Mouse (Mus musculus): Measurements from ENCODE around the gene Cox4i2. TPM values are rescaled to one million over a fixed set of nuclear protein-coding genes. Genes with fewer than 3 reads are reported as not detected.
A peak's percentile ranks its signal among the peaks of the same experiment; 100 is the strongest.

Cox4i2 gene
- total RNA-seq, 1 experiment from 2014 or later, result not detected

GRCm38 (mm10) chr2:152758351-152758750 is 4.4 kb downstream of the Cox4i2 start:
- ATAC-seq (replicated peaks in 1 of 2; ENCODE audit: insufficient read depth in 1 of 2, low FRiP score in 2 of 2, low TSS enrichment in 1 of 2, low read depth in 1 of 2, poor library complexity in 2 of 2, severe bottlenecking in 2 of 2), result no peak

DNA sequence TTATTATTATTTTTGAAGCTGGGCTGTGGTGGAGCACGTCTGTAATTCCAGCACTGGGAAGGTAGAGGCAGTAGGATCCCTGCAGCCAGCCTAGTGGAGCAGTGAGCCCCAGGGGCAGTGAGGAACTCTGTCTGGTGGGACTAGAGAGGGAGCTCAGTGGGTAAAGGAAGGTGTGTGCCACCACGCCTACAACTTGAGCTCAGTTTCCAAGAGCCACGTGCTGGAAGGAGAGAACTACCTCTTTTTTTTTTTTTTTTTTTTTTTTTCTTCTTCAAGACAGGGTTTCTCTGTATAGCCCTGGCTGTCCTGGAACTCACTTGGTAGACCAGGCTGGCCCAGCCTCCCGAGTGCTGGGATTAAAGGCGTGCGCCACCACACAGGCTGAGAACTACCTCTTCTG is 9.3 kb downstream of the Cox4i2 start:
- ATAC-seq (replicated peaks in 1 of 2; ENCODE audit: insufficient read depth in 1 of 2, low FRiP score in 2 of 2, low TSS enrichment in 1 of 2, low read depth in 1 of 2, poor library complexity in 2 of 2, severe bottlenecking in 2 of 2), result no peak

DNA sequence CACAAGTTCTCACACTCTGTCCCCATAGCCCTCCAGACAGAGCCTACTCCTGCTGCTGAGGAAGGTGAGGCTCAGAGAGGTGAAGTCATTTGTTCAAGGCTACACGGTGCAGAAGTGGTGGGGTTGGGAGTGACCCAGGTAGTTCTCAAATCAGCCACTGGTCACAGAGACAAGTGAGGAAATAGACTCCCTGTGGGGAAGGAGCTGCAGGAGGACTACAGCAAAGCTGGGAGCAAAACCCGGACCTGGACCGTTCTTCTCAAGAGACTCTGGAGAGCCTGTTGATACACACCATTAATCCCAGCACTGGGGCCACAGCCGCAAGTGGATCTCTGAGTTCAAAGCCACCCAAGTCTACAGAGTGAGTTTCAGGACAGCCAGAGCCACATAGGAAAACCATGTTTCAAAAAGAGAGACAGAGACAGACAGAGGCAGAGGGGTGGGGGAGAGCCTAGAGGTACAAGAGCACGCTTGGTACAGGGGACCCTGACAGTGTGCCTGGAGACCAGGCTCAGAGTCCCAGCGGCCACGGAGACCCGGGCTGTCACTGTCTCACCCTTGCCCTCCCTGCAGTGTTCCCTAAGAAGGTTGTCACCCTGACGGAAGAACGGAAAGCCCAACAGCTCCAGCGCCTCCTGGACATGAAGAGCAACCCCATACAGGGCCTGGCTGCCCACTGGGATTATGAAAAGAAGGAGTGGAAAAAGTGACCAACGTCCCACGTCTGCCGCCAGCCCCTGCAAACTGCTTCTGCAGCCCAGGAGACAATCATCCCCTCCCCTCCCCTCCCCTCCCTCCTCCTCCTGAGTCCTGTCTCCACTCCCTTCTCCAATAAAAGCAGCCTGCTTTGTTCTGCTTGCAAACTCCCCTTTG is 10.4 kb downstream of the Cox4i2 start:
- no peak for ATAC-seq (replicated peaks in 1 of 2; ENCODE audit: insufficient read depth in 1 of 2, low FRiP score in 2 of 2, low TSS enrichment in 1 of 2, low read depth in 1 of 2, poor library complexity in 2 of 2, severe bottlenecking in 2 of 2)

GRCm38 (mm10) chr2:152765045-152765674 is 11.2 kb downstream of the Cox4i2 start:
- no peak for ATAC-seq (replicated peaks in 1 of 2; ENCODE audit: insufficient read depth in 1 of 2, low FRiP score in 2 of 2, low TSS enrichment in 1 of 2, low read depth in 1 of 2, poor library complexity in 2 of 2, severe bottlenecking in 2 of 2)

GRCm38 (mm10) chr2:152766387-152767123 is 12.6 kb downstream of the Cox4i2 start:
- peak; percentile 76 to 86 for ATAC-seq (replicated peaks in 1 of 2; ENCODE audit: insufficient read depth in 1 of 2, low FRiP score in 2 of 2, low TSS enrichment in 1 of 2, low read depth in 1 of 2, poor library complexity in 2 of 2, severe bottlenecking in 2 of 2)

DNA sequence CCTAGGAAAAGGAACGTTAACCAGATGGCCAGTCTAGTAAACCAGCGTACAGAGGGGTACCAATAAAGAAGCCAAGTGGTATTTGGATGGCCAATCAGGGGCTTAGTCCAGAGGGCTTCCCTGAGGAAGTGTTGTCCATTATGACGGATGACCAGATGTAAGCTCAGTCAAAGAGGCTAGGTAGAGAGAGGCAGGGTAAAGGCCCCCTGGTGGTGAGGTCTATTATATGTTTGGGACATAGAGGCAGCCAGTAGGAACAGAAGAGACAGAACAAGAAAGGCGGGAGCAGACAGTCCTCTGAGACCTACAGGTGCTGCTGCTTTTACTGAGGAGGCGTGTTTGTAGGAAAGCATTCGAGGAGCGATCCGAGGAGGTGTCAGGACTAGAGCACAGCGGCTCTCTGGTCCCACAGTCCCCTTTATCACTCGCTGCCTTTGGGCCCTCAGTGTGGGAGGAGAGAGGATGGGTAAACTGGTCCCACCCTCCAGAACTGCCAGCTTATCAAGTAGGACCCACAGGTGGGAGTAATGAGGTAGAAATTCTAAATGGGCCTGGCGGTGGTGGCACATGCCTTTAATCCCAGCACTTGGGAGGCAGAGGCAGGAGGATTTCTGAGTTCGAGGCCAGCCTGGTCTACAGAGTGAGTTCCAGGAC is 13.8 kb downstream of the Cox4i2 start:
- ATAC-seq (replicated peaks in 1 of 2; ENCODE audit: insufficient read depth in 1 of 2, low FRiP score in 2 of 2, low TSS enrichment in 1 of 2, low read depth in 1 of 2, poor library complexity in 2 of 2, severe bottlenecking in 2 of 2), result peak; percentile 54 to 63; a peak in 3 of 4 replicates

- ATAC-seq (replicated peaks in 1 of 2; ENCODE audit: insufficient read depth in 1 of 2, low FRiP score in 2 of 2, low TSS enrichment in 1 of 2, low read depth in 1 of 2, poor library complexity in 2 of 2, severe bottlenecking in 2 of 2), result no peak
Observed at GRCm38 (mm10) chr2:152769677-152770076, 15.7 kb downstream of the Cox4i2 start.

- ATAC-seq (replicated peaks in 1 of 2; ENCODE audit: insufficient read depth in 1 of 2, low FRiP score in 2 of 2, low TSS enrichment in 1 of 2, low read depth in 1 of 2, poor library complexity in 2 of 2, severe bottlenecking in 2 of 2), result no peak
Observed at GRCm38 (mm10) chr2:152771571-152771970, 17.6 kb downstream of the Cox4i2 start.

- ATAC-seq (replicated peaks in 1 of 2; ENCODE audit: insufficient read depth in 1 of 2, low FRiP score in 2 of 2, low TSS enrichment in 1 of 2, low read depth in 1 of 2, poor library complexity in 2 of 2, severe bottlenecking in 2 of 2), result no peak
Observed at GRCm38 (mm10) chr2:152772231-152772630, 18.3 kb downstream of the Cox4i2 start.

GRCm38 (mm10) chr2:152775357-152775756 is 21.4 kb downstream of the Cox4i2 start:
- ATAC-seq (replicated peaks in 1 of 2; ENCODE audit: insufficient read depth in 1 of 2, low FRiP score in 2 of 2, low TSS enrichment in 1 of 2, low read depth in 1 of 2, poor library complexity in 2 of 2, severe bottlenecking in 2 of 2), result no peak

DNA sequence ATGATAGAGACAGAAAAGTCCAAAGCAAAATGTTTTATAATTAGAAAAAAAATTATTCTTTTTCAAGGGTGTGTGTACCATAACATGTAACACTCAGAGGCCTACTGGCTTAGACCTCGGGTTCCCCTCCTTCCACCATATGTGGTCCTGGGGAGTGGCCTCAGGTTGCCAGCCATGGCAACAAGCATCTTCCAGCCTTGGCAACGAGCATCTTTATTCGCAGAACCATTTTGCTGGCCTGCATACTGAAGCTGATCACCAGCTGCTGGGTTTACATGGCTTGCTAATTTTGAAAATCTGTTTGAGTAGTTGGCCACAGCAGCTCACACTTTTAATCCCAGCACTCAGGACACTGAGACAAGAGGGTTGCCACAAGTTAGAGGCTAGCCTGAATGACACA is 22.0 kb downstream of the Cox4i2 start:
- ATAC-seq (replicated peaks in 1 of 2; ENCODE audit: insufficient read depth in 1 of 2, low FRiP score in 2 of 2, low TSS enrichment in 1 of 2, low read depth in 1 of 2, poor library complexity in 2 of 2, severe bottlenecking in 2 of 2), result no peak

GRCm38 (mm10) chr2:152776435-152776834 is 22.5 kb downstream of the Cox4i2 start:
- no peak for ATAC-seq (replicated peaks in 1 of 2; ENCODE audit: insufficient read depth in 1 of 2, low FRiP score in 2 of 2, low TSS enrichment in 1 of 2, low read depth in 1 of 2, poor library complexity in 2 of 2, severe bottlenecking in 2 of 2)

DNA sequence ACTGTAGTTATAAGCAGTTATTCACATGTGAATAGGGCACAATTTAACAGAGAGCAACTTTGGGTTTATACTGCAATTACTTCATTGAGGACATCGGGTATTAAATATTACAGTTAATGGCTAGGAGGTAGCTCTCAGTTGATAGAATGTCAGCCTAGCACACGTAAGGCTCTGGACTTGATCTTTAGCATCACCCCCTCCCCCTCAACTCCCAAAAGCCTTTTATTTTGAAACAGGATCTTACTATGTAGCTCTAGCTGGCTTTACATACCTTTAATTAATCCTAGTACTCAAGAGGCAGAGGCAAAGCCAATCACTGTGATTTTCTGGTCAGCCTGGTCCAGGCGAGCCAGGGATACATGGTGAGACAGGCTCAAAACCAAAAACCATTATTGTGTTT is 23.1 kb downstream of the Cox4i2 start:
- ATAC-seq (replicated peaks in 1 of 2; ENCODE audit: insufficient read depth in 1 of 2, low FRiP score in 2 of 2, low TSS enrichment in 1 of 2, low read depth in 1 of 2, poor library complexity in 2 of 2, severe bottlenecking in 2 of 2), result no peak

DNA sequence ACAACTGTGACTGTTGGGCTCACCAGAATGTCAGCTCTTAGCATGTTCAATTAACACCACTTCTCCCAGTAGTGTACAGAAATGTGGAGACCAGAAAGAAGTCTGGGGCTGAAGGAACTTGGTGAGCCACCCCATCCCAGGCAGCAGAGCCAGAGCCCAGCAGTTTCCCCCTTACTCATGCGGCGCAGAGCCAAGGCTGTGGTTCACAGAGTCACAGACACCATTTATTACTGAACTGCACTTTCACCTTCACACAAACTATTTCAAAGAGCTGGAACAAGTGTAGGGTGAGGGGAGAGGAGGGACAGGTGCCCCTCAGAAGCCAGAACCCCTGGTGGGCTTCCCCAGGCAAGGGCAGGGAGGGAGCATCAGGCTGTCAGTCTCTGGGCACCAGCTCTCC is 26.5 kb downstream of the Cox4i2 start:
- peak; percentile 38 to 51 for ATAC-seq (replicated peaks in 1 of 2; ENCODE audit: insufficient read depth in 1 of 2, low FRiP score in 2 of 2, low TSS enrichment in 1 of 2, low read depth in 1 of 2, poor library complexity in 2 of 2, severe bottlenecking in 2 of 2)

GRCm38 (mm10) chr2:152781031-152781711 is 27.2 kb downstream of the Cox4i2 start:
- peak; percentile 14 to 22; a peak in 2 of 4 replicates for ATAC-seq (replicated peaks in 1 of 2; ENCODE audit: insufficient read depth in 1 of 2, low FRiP score in 2 of 2, low TSS enrichment in 1 of 2, low read depth in 1 of 2, poor library complexity in 2 of 2, severe bottlenecking in 2 of 2)

DNA sequence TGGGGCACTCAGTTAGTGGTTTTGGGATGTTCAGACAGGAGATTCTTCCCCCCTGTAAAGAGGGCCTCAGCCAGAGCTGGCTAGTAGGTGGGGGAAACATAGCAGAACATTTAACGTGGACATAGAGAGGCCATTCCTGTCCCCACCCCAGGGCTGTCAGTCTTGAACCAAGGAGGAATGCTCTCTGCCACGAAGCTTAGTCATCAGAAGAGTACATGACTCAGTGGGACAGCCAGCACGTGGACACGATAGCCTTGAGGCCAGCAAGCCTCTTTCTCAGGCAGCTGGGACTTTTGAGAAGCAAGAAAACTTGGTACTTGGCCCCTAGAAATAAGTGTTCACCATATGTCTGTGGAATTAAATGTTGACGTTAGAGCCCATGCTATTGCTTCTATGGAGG is 28.7 kb downstream of the Cox4i2 start:
- ATAC-seq (replicated peaks in 1 of 2; ENCODE audit: insufficient read depth in 1 of 2, low FRiP score in 2 of 2, low TSS enrichment in 1 of 2, low read depth in 1 of 2, poor library complexity in 2 of 2, severe bottlenecking in 2 of 2), result no peak

- no peak for ATAC-seq (replicated peaks in 1 of 2; ENCODE audit: insufficient read depth in 1 of 2, low FRiP score in 2 of 2, low TSS enrichment in 1 of 2, low read depth in 1 of 2, poor library complexity in 2 of 2, severe bottlenecking in 2 of 2)
Observed at GRCm38 (mm10) chr2:152783241-152783640, 29.3 kb downstream of the Cox4i2 start.

Measured in hematopoietic stem cell, adult 5-6 weeks (primary cell).